Mouse (Mus musculus): ENCODE measurements around the gene Kifc5b.

Gene Kifc5b

DNA sequence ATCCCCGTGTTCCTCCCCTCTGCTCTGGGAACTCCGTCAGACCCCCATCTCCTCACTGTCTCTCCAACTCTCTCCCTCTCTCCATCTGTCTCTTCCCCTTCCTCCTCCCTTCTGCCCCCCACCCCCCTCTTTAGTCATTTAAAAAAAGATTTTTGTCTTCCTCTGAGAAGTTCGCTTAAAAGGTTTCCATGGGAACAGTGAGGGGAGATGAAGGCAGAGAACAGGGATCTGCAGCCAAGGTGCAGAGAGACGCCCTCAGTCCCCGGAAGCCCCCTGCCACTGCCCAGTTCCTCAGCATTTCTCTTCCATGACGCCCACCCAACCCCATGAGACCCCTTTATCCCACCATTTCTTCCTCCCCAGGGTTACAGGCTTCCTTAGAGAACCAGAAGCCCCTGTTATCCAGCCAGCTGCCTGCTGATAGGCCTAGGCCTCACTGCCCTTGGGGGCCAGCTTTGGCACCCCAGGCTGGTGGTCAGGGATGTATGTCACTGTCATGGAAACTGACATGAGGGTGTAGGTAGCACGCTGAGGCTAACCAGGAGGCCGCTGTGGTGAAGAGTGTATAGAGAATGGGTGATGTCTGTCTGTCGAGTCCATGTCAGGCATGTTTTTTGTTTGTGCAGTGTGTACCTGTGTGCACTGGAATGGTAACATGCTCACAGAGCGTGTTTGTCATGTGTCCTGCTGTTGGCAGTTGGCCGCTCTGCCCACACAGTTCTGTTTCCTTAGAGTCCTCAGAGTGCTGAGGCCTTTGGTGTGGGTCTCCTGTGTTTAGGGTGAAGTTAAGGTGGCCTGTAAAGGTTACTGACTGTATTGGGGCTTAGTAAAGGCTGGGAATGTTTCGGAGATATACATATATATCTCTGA lies 30.6 kb downstream of the Kifc5b start:
- no peak for DNase-seq (ENCODE audit: low read depth, low spot score)

DNA sequence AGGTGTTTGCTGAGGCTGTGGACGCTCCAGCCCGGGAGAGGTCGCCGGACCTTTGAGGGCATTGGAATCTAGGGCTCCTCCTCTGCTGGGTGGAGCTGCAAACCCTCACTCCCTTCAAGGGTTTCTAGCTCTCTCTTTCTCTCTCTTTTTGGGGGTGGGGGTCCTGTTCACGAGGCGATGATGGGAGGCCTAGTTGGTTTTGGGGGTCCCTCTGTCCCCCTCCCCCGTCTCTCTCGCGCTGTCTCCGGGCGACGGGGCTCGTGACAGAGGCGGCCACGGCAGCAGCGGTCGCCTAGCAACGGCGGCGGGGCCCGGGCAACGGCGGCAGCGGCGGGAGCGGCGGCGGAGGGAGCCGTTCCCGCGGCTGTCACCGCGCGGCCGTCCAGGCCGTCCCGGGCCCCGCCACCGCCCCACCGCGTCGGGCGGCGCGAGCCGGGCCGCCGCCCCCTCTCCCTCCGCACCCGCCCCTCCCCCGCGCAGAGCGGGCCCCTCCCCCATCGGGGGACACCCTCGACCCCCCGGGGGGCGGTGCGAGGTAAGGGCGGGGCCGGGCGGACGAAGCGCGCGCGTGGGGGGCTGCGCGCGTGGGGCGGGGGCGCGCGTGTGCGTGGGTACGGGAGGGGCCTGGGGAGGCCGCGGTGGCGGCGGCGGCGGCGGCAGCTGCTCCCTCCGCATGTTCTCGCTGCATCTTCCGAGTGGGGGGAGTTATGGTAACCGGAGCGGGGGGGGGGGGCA lies 31.6 kb downstream of the Kifc5b start:
- DNase-seq (ENCODE audit: low read depth, low spot score) = no peak

- no peak for DNase-seq (ENCODE audit: low read depth, low spot score)
Measured at GRCm38 (mm10) chr17:26949051-26949577, 32.2 kb downstream of the Kifc5b start.

- no peak for DNase-seq (ENCODE audit: low read depth, low spot score)
Measured at GRCm38 (mm10) chr17:26949866-26950265, 33.0 kb downstream of the Kifc5b start.

DNA sequence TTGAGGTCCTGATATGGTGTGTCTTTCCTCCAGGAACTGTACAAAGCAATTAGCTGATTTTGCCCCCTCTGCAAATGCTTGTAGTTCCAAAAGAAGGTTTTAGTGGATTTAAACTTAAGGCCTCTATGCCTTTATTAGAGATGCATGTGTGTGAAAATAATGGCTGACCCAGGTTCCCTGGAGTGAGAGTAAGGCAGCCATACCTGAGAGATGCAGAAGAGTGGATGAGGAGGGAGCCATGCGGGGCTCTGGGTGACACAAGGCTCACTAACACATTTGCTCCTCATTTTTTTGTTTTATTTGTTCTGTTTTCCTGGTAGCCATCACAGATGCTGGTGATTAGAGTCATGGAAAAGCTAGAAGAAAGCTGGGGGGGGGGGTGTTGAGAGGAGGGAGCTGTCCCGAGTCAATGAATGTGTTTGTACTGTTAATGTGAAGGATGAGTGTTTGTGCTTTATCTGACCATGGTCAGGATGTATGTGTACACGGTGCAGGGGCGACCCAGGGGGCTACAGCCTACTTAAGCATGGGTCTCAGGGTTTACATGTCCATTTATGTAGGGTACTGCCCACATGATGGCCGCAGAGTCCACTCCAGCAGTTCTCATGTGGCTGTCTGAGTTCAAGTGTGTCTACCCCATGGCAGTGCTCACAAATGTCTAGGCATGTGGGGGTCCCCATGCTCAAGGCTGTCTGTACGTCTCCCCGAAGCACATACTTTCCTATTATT lies 33.8 kb downstream of the Kifc5b start:
- no peak for DNase-seq (ENCODE audit: low read depth, low spot score)

- no peak for DNase-seq (ENCODE audit: low read depth, low spot score)
Measured at GRCm38 (mm10) chr17:26951406-26951805, 34.5 kb downstream of the Kifc5b start.

DNA sequence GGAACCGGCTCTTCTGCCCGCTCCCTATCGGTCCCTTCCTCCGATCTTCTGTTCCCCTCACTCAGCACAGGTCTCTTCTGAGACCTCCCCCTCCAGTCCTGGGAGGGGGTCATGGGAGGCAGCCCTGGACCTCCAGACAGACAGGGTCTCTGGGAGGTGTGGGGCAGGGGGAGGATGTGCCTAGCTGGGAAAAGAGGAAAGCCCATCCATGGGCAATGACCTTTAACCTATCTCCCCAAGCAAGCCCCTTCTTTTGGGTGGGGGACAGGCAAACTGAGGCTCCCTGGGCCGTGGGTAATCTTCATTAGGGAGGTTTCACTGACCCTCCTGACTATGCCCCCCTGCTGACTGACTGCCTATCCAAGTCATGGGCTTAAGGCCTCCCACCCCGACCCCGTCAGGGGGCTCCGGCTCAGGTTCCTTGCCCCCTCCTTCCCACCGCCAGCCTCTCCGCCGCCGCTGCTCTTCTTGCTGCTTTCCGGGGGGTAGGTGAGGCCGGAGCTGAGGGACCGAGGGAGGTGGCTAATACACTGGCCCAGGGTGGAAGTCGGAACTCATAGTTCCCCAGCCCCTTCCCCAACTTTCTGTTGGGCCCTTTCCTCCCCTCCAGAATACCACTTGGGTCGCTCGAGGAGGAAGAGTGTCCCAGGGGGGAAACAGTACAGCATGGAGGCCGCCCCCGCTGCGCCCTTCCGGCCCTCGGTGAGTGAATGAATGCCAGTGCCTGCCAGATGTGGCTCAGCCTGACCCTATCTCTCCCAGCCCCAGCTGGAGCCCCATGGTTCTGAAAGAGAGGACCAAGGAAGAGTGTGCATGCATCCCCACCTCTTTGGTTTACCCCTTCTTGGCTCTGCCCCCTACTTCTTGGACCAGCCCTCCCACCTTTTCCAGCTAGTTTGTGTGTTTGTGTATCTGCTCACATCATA lies 35.3 kb downstream of the Kifc5b start:
- no peak for DNase-seq (ENCODE audit: low read depth, low spot score)

- DNase-seq (ENCODE audit: low read depth, low spot score) = no peak
Measured at GRCm38 (mm10) chr17:26953201-26953600, 36.3 kb downstream of the Kifc5b start.

- no peak for DNase-seq (ENCODE audit: low read depth, low spot score)
Measured at GRCm38 (mm10) chr17:26953726-26954125, 36.8 kb downstream of the Kifc5b start.

GRCm38 (mm10) chr17:26956309-26956708 lies 39.4 kb downstream of the Kifc5b start:
- DNase-seq (ENCODE audit: low read depth, low spot score) = no peak

GRCm38 (mm10) chr17:26956895-26957294 lies 40.0 kb downstream of the Kifc5b start:
- DNase-seq (ENCODE audit: low read depth, low spot score) = no peak

DNA sequence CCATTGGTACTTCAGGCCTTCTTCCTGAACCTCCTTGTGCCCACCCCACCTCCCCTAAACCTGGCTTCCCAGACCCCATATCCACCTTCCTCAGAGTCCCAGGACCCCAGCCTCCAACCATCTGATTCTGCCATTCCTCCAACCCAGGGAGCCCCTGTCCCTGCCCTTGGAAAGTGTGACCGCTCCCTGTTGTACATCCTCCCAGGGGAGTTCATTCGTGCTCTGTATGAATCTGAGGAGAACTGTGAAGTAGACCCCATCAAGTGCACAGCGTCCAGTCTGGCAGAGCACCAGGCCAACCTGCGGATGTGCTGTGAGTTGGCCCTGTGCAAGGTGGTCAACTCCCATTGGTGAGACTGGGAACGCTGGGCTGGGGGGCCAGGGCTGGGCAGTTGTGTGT lies 41.0 kb downstream of the Kifc5b start:
- no peak for DNase-seq (ENCODE audit: low read depth, low spot score)

- no peak for DNase-seq (ENCODE audit: low read depth, low spot score)
Measured at GRCm38 (mm10) chr17:26958880-26959279, 42.0 kb downstream of the Kifc5b start.

GRCm38 (mm10) chr17:26959815-26960214 lies 42.9 kb downstream of the Kifc5b start:
- no peak for DNase-seq (ENCODE audit: low read depth, low spot score)

DNA sequence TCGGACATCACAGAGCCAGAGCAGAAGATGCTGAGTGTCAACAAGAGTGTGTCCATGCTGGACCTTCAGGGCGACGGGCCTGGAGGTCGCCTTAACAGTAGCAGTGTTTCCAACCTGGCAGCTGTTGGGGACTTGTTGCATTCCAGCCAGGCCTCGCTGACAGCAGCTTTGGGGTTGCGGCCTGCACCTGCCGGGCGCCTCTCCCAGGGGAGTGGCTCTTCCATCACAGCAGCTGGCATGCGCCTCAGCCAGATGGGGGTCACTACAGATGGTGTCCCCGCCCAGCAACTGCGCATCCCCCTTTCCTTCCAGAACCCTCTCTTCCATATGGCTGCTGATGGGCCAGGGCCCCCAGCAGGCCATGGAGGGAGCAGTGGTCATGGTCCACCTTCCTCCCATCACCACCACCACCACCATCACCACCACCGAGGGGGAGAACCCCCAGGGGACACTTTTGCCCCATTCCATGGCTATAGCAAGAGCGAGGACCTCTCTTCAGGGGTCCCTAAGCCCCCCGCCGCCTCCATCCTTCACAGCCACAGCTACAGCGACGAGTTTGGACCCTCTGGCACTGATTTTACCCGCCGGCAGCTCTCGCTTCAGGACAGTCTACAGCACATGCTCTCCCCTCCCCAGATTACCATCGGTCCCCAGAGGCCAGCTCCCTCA lies 44.8 kb downstream of the Kifc5b start:
- no peak for DNase-seq (ENCODE audit: low read depth, low spot score)

- no peak for DNase-seq (ENCODE audit: low read depth, low spot score)
Measured at GRCm38 (mm10) chr17:26966993-26967392, 50.1 kb downstream of the Kifc5b start.

GRCm38 (mm10) chr17:26967477-26967876 lies 50.6 kb downstream of the Kifc5b start:
- no peak for DNase-seq (ENCODE audit: low read depth, low spot score)

GRCm38 (mm10) chr17:26968200-26968611 lies 51.3 kb downstream of the Kifc5b start:
- DNase-seq (ENCODE audit: low read depth, low spot score) = no peak

DNA sequence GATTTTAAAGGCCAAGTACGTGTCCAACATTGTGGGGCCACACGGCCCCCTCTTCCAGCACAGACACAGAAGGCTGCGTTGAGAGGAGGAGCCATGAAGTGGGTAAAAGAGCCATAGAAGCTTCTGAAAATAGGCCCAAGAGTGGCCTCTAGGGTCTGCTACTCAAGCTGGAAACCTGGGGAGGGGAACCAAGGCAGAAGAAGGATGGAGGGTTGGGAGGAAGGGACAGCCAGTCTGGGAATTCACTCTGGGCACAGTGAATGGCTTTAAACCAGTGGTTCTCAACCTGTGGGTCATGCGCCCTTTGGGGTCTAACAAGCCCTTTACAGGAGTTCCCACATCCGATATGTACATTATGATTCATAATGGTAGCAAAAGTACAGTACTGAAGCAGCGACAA lies 52.4 kb downstream of the Kifc5b start:
- no peak for DNase-seq (ENCODE audit: low read depth, low spot score)

DNA sequence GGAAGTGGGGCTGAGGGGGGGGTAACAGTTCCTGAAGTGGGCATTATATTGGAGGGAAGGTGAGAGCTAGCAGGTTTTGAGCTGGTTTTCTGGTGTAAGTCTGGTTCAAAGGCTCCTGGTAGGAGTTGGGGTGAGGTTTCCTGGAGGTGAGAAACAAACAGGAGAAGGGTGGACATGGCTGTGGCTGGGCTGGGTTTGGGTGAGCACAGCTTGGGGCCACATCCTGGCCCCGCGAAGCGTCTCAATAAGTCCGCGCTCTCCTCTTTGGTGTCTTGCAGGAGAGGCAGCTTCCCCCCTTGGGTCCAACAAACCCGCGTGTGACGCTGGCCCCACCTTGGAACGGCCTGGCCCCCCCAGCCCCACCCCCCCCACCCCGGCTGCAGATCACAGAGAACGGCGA lies 53.3 kb downstream of the Kifc5b start:
- no peak for DNase-seq (ENCODE audit: low read depth, low spot score)

Data from retina, postnatal 7 days (tissue).